Comparison of ENCODE assay signal across 26 mouse cellular contexts in the genomic region with DNA sequence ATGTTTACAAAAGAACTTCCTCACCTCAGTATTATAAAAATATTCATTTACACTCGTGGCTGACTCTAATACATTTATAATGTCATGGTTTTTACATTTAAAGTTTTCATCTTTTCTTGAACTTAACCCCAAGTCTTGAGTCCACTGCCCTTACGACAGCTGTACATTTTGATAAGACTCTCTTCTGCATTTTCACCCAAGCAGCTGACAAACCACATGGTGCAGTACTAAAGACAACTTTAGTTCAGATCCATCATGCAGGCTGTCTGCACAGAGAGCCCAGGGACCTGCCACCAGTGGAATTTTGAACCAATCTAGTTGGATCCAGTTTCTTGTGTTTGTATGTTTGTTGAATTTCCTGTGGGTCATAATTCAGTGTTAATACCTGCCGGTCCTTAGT. TPM values are rescaled to one million over a fixed set of nuclear protein-coding genes. Genes with fewer than 3 reads are reported as not detected.
DNase-seq lines count a peak whose midpoint lies in the region; ATAC-seq lines count a peak whose summit lies in the region.
"Had no signal": no experiment of that assay in that cellular context is flagged by ENCODE, and none has a peak within 500 bp of the region (broad histone marks: within the 10 kb centered on the region; RNA-seq: fewer than 3 reads in every experiment).

No protein-coding gene starts in this region.

- H3K4me2 ChIP-seq in heart, embryonic 12.5 days = no peak overlapping the region
- H3K4me2 ChIP-seq in liver, embryonic 15.5 days = no peak overlapping the region
- H3K4me2 ChIP-seq in forebrain, embryonic 12.5 days = no peak overlapping the region
- no peak overlapping the region for H3K4me2 ChIP-seq in forebrain, embryonic 11.5 days (ENCODE audit: low read depth, low read length, severe bottlenecking)
- H3K4me2 ChIP-seq: heart, embryonic 11.5 days; limb, embryonic 13.5 days; lung, embryonic 14.5 days had no signal

- H3K36me3 ChIP-seq in heart, embryonic 12.5 days = no peaks in the 10 kb centered on the region
- no peaks in the 10 kb centered on the region for H3K36me3 ChIP-seq in liver, embryonic 15.5 days (replicated peaks)
- no peaks in the 10 kb centered on the region for H3K36me3 ChIP-seq in forebrain, embryonic 12.5 days (replicated peaks)
- H3K36me3 ChIP-seq in forebrain, embryonic 11.5 days (ENCODE audit: control insufficient read depth, insufficient read depth, low read length) = no peaks in the 10 kb centered on the region
- H3K36me3 ChIP-seq: limb, embryonic 13.5 days had no signal

- H3K9me3 ChIP-seq in heart, embryonic 12.5 days (replicated peaks) = no peaks in the 10 kb centered on the region
- H3K9me3 ChIP-seq in liver, embryonic 15.5 days (replicated peaks) = no peaks in the 10 kb centered on the region
- H3K9me3 ChIP-seq in forebrain, embryonic 12.5 days = no peaks in the 10 kb centered on the region
- H3K9me3 ChIP-seq in forebrain, embryonic 11.5 days (ENCODE audit: control insufficient read depth, low read length) = no peaks in the 10 kb centered on the region

- no peak overlapping the region for H3K4me3 ChIP-seq in heart, embryonic 12.5 days
- no peak overlapping the region for H3K4me3 ChIP-seq in liver, embryonic 15.5 days (replicated peaks)
- no peak overlapping the region for H3K4me3 ChIP-seq in forebrain, embryonic 12.5 days (replicated peaks)
- no peak overlapping the region for H3K4me3 ChIP-seq in forebrain, embryonic 11.5 days (ENCODE audit: low read depth, low read length)
- H3K4me3 ChIP-seq: gastrocnemius, adult 2 months; limb, embryonic 13.5 days had no signal

- no peak overlapping the region for H3K9ac ChIP-seq in heart, embryonic 12.5 days
- H3K9ac ChIP-seq in liver, embryonic 15.5 days = no peak overlapping the region
- H3K9ac ChIP-seq in forebrain, embryonic 12.5 days = no peak overlapping the region
- H3K9ac ChIP-seq in forebrain, embryonic 11.5 days (ENCODE audit: low read length) = no peak overlapping the region
- H3K9ac ChIP-seq: limb, embryonic 13.5 days; lung, embryonic 14.5 days had no signal

- no peaks in the 10 kb centered on the region for H3K27me3 ChIP-seq in heart, embryonic 12.5 days (replicated peaks)
- H3K27me3 ChIP-seq in liver, embryonic 15.5 days = no peaks in the 10 kb centered on the region
- H3K27me3 ChIP-seq in forebrain, embryonic 12.5 days = no peaks in the 10 kb centered on the region
- H3K27me3 ChIP-seq in forebrain, embryonic 11.5 days (ENCODE audit: control insufficient read depth, insufficient read depth, low read length) = no peaks in the 10 kb centered on the region
- H3K27me3 ChIP-seq: limb, embryonic 13.5 days had no signal

- peak; percentile 71 for DNase-seq in heart, adult 11 months
- DNase-seq in adrenal gland, postnatal 14 days = no peak
- DNase-seq in gastrocnemius, postnatal 10 days = no peak
- no peak for DNase-seq in forebrain, embryonic 11.5 days (ENCODE audit: low spot score)
- DNase-seq: adrenal gland, postnatal 10 days; cerebellum, adult 11 months; cerebellum, adult 9-11 months; gastrocnemius, adult 2 months; heart, postnatal 10 days; kidney, postnatal 4 days; lung, embryonic 14.5 days; lung, postnatal 36 days; right cerebral cortex, postnatal 4 days; thymus, adult 2 months; thymus, postnatal 4 days had no signal

- no peaks in the 10 kb centered on the region for H3K4me1 ChIP-seq in heart, embryonic 12.5 days (replicated peaks)
- H3K4me1 ChIP-seq in liver, embryonic 15.5 days (replicated peaks) = peaks cover 4% of the 10 kb centered on the region; the same call in 1 of the 2 replicates
- H3K4me1 ChIP-seq in forebrain, embryonic 12.5 days = no peaks in the 10 kb centered on the region
- no peaks in the 10 kb centered on the region for H3K4me1 ChIP-seq in forebrain, embryonic 11.5 days (replicated peaks; ENCODE audit: control insufficient read depth, insufficient read depth, low read length)
- H3K4me1 ChIP-seq: limb, embryonic 13.5 days had no signal

- no peak overlapping the region for H3K27ac ChIP-seq in heart, embryonic 12.5 days (ENCODE audit: poor library complexity, severe bottlenecking)
- H3K27ac ChIP-seq in liver, embryonic 15.5 days (replicated peaks) = no peak overlapping the region
- H3K27ac ChIP-seq in forebrain, embryonic 12.5 days = no peak overlapping the region
- no peak overlapping the region for H3K27ac ChIP-seq in forebrain, embryonic 11.5 days (ENCODE audit: low read depth, low read length)
- H3K27ac ChIP-seq: gastrocnemius, adult 2 months; hindbrain, postnatal 0 days; limb, embryonic 13.5 days had no signal

- 61% methylated on average over 3 of the region's 3 CpGs for WGBS in heart, embryonic 12.5 days
- WGBS in liver, embryonic 15.5 days (ENCODE audit: insufficient replicate concordance) = 28% methylated on average over 3 of the region's 3 CpGs
- 84% methylated on average over 3 of the region's 3 CpGs for whole genome bisulfite sequencing in forebrain, embryonic 12.5 days
- WGBS in forebrain, embryonic 11.5 days = 81% methylated on average over 3 of the region's 3 CpGs

- no peak for ATAC-seq in heart, embryonic 12.5 days (ENCODE audit: insufficient number of reproducible peaks, low FRiP score)
- ATAC-seq in hematopoietic stem cell, adult 5-6 weeks (replicated peaks in 1 of 2; ENCODE audit: insufficient read depth in 1 of 2, low FRiP score in 2 of 2, low TSS enrichment in 1 of 2, low read depth in 1 of 2, poor library complexity in 2 of 2, severe bottlenecking in 2 of 2) = peak; percentile 49 to 56; a peak in 2 of 4 replicates
- peak; percentile 69 for ATAC-seq in liver, embryonic 15.5 days (ENCODE audit: insufficient read depth)
- ATAC-seq in forebrain, embryonic 12.5 days (ENCODE audit: low FRiP score) = no peak
- ATAC-seq in forebrain, embryonic 11.5 days (replicated peaks; ENCODE audit: low FRiP score) = no peak
- ATAC-seq: forebrain, embryonic 14.5 days; hindbrain, postnatal 0 days; intestine, embryonic 16.5 days; Patski had no signal

RNA-seq across cellular contexts. Expression of a gene that starts 21.0 kb away (rescaled TPM):
- 541 and 552 TPM in 2 replicates for polyA plus RNA-seq in heart, embryonic 12.5 days (2016; fragmentation: Nextera tagmentation; extraction: Ambion mirVana)
- 2,981 and 3,597 TPM in 2 replicates for total RNA-seq in hematopoietic stem cell, adult 5-6 weeks (2017)
- 483 and 500 TPM in 2 replicates for polyA plus RNA-seq in liver, embryonic 15.5 days (2015; fragmentation: Nextera tagmentation; extraction: Ambion mirVana)
- 602 and 698 TPM in 2 replicates for total RNA-seq in adrenal gland, postnatal 14 days (2021)
- 688 and 695 TPM in 2 replicates for polyA plus RNA-seq in forebrain, embryonic 12.5 days (2016; fragmentation: Nextera tagmentation; extraction: Ambion mirVana)
- 100 to 1,000 TPM; 595 to 608 TPM for total RNA-seq in gastrocnemius, postnatal 10 days (2021)
- 833 and 877 TPM in 2 replicates for polyA plus RNA-seq in forebrain, embryonic 11.5 days (2014; fragmentation: Nextera tagmentation; extraction: Ambion mirVana)

RNA-seq across cellular contexts. Expression of a gene that starts 34.1 kb away (rescaled TPM):
- polyA plus RNA-seq in heart, embryonic 12.5 days (2016; fragmentation: Nextera tagmentation; extraction: Ambion mirVana) = 0.13 and 0.48 TPM in 2 replicates
- 1.8 TPM in 1 of 2 replicates, not detected in the other for total RNA-seq in hematopoietic stem cell, adult 5-6 weeks (2017)
- polyA plus RNA-seq in liver, embryonic 15.5 days (2015; fragmentation: Nextera tagmentation; extraction: Ambion mirVana) = not detected in 2 replicates
- 2.7 and 3.3 TPM in 2 replicates for total RNA-seq in adrenal gland, postnatal 14 days (2021)
- polyA plus RNA-seq in forebrain, embryonic 12.5 days (2016; fragmentation: Nextera tagmentation; extraction: Ambion mirVana) = 0.19 TPM in 1 of 2 replicates, not detected in the other
- total RNA-seq in gastrocnemius, postnatal 10 days (2021) = under 1 TPM in 1 of 2 experiments, not detected in 1; 0.16 TPM
- polyA plus RNA-seq in forebrain, embryonic 11.5 days (2014; fragmentation: Nextera tagmentation; extraction: Ambion mirVana) = 0.43 TPM in 1 of 2 replicates, not detected in the other
- total RNA-seq: gastrocnemius, adult 2 months; midbrain, postnatal 0 days had no signal

Comparison
In these comparisons a context has a peak if more than half of its experiments do, and no peak if none do; other contexts are left out.
1. ATAC-seq: peak in hematopoietic stem cell, adult 5-6 weeks (2 of 2) and liver, embryonic 15.5 days (single experiment); none in heart, embryonic 12.5 days (single experiment), forebrain, embryonic 12.5 days (single experiment) and forebrain, embryonic 11.5 days (single experiment).